Mouse (Mus musculus) intestine, embryonic 14.5 days (tissue): ENCODE measurements at regions not wholly inside any gene's neighbourhood (a gene's known extent, or its start where the extent isn't known, plus 50 kb on each side); places are given as distances from the start of the nearest gene placed in this dataset.

Experiments used
- ATAC-seq: fragments of 200-750 bp; cut with Nextera tagmentation; replicated peaks from 2 replicates; pipeline ENCODE4 v1.8.0; 2017; ENCODE audit warnings: low read depth, moderate number of reproducible peaks, moderate TSS enrichment, moderate library complexity; ENCODE audit not compliant: low FRiP score, low TSS enrichment
- DNase-seq: peaks from one replicate; pipeline ENCODE4 v3.0.0-alpha.2; 2018; ENCODE audit warnings: low spot score
- H3K27ac ChIP-seq: fragments of 300-500 bp; sonication (generic); 2 replicates; pipeline ENCODE4 v1.5.1; 2014; ENCODE audit warnings: low read depth, mild to moderate bottlenecking, control low read depth
- H3K27me3 ChIP-seq: fragments of 300-500 bp; sonication (generic); replicated peaks from 2 replicates; pipeline ENCODE4 v1.6.1; 2014; ENCODE audit warnings: low read length, control low read depth; ENCODE audit not compliant: control insufficient read depth, insufficient read depth
- H3K36me3 ChIP-seq: fragments of 300-500 bp; sonication (generic); 2 replicates; pipeline ENCODE4 v1.6.1; 2014; ENCODE audit warnings: low read length, control low read depth; ENCODE audit not compliant: control insufficient read depth, insufficient read depth
- H3K4me1 ChIP-seq: fragments of 300-500 bp; sonication (generic); replicated peaks from 2 replicates; pipeline ENCODE4 v1.6.1; 2014; ENCODE audit warnings: low read length, control low read depth, mixed read lengths; ENCODE audit not compliant: control insufficient read depth, insufficient read depth
- H3K4me2 ChIP-seq: fragments of 300-500 bp; sonication (generic); 2 replicates; pipeline ENCODE4 v1.6.1; 2014; ENCODE audit warnings: low read length
- H3K4me3 ChIP-seq: fragments of 300-500 bp; sonication (generic); 2 replicates; pipeline ENCODE4 v1.5.1; 2014; ENCODE audit warnings: low read depth, low read length, control low read depth, mixed read lengths
- H3K9ac ChIP-seq: fragments of 300-500 bp; sonication (generic); 2 replicates; pipeline ENCODE4 v1.6.1; 2014; ENCODE audit warnings: mild to moderate bottlenecking, low read length
- H3K9me3 ChIP-seq: fragments of 300-500 bp; sonication (generic); 2 replicates; pipeline ENCODE4 v1.6.1; 2016; ENCODE audit warnings: low read length, control low read depth; ENCODE audit not compliant: control insufficient read depth
- WGBS: fragments of 180-500 bp; shearing (Covaris S2); extraction: QIAGEN DNeasy Blood & Tissue Kit; methylation state at CpG from one replicate; pipeline ENCODE4 v1.1.7; 2014; 5-methylcytosine and 5-hydroxymethylcytosine counted together

GRCm38 (mm10) chr8:107727276-107727675 is 139.0 kb upstream of the Psmd7 start:
- ATAC-seq (no peak), DNase-seq (no peak)
- Histone ChIP-seq H3K36me3 (no peaks in the 10 kb centered on the region), H3K9ac (no peak overlapping the region), H3K4me2 (no peak overlapping the region), H3K9me3 (no peaks in the 10 kb centered on the region), H3K27me3 (no peaks in the 10 kb centered on the region), H3K4me1 (no peaks in the 10 kb centered on the region), H3K27ac (no peak overlapping the region), H3K4me3 (no peak overlapping the region)
- 94% methylated on average over 6 of the region's 6 CpGs for WGBS

- no peak overlapping the region for H3K4me2 ChIP-seq
- no peak overlapping the region for H3K9ac ChIP-seq
- H3K4me3 ChIP-seq: no peak overlapping the region
- no peak for DNase-seq
- H3K27me3 ChIP-seq: no peaks in the 10 kb centered on the region
- no peaks in the 10 kb centered on the region; the same call in 1 of the 2 replicates for H3K9me3 ChIP-seq
- H3K27ac ChIP-seq: no peak overlapping the region
- 77% methylated on average over 9 of the region's 9 CpGs for WGBS
- no peaks in the 10 kb centered on the region for H3K36me3 ChIP-seq
- H3K4me1 ChIP-seq: no peaks in the 10 kb centered on the region
- no peak for ATAC-seq
Observed at GRCm38 (mm10) chr8:107739091-107739490, 150.8 kb upstream of the Psmd7 start.

- H3K27me3 ChIP-seq: no peaks in the 10 kb centered on the region
- ATAC-seq (no peak), DNase-seq (no peak)
- no peak overlapping the region for H3K4me3 ChIP-seq
- no peak overlapping the region for H3K27ac ChIP-seq
- H3K9ac ChIP-seq: no peak overlapping the region
- WGBS: 66% methylated on average over 7 of the region's 7 CpGs
- H3K36me3 ChIP-seq: no peaks in the 10 kb centered on the region
- no peaks in the 10 kb centered on the region for H3K4me1 ChIP-seq
- no peaks in the 10 kb centered on the region for H3K9me3 ChIP-seq
- H3K4me2 ChIP-seq: no peak overlapping the region
Observed at GRCm38 (mm10) chr8:107757083-107757482, 168.8 kb upstream of the Psmd7 start.

- Histone ChIP-seq H3K4me1 (no peaks in the 10 kb centered on the region), H3K9me3 (no peaks in the 10 kb centered on the region), H3K36me3 (no peaks in the 10 kb centered on the region), H3K27ac (no peak overlapping the region), H3K27me3 (no peaks in the 10 kb centered on the region), H3K4me3 (no peak overlapping the region), H3K9ac (no peak overlapping the region), H3K4me2 (no peak overlapping the region)
- ATAC-seq: no peak
- 83% methylated on average over 1 of the region's 1 CpGs for whole genome bisulfite sequencing
- DNase-seq: no peak
Observed at GRCm38 (mm10) chr8:107758637-107759036, 170.4 kb upstream of the Psmd7 start.

GRCm38 (mm10) chr8:107776906-107777305 is 165.5 kb upstream of the Zfhx3 start:
- ATAC-seq (no peak), DNase-seq (no peak)
- no peak overlapping the region for H3K27ac ChIP-seq
- H3K9ac ChIP-seq: no peak overlapping the region
- WGBS: 16% methylated on average over 5 of the region's 5 CpGs
- H3K4me3 ChIP-seq: no peak overlapping the region
- no peaks in the 10 kb centered on the region for H3K36me3 ChIP-seq
- H3K4me2 ChIP-seq: no peak overlapping the region
- H3K4me1 ChIP-seq: no peaks in the 10 kb centered on the region
- H3K9me3 ChIP-seq: no peaks in the 10 kb centered on the region
- H3K27me3 ChIP-seq: no peaks in the 10 kb centered on the region

GRCm38 (mm10) chr8:107785771-107786170 is 156.7 kb upstream of the Zfhx3 start:
- WGBS: 64% methylated on average over 5 of the region's 5 CpGs
- Histone ChIP-seq H3K27ac (no peak overlapping the region), H3K4me2 (no peak overlapping the region), H3K9ac (no peak overlapping the region), H3K36me3 (no peaks in the 10 kb centered on the region), H3K27me3 (no peaks in the 10 kb centered on the region), H3K4me3 (no peak overlapping the region), H3K4me1 (no peaks in the 10 kb centered on the region), H3K9me3 (no peaks in the 10 kb centered on the region)
- no peak for DNase-seq
- no peak for ATAC-seq

GRCm38 (mm10) chr8:107792286-107792685 is 150.2 kb upstream of the Zfhx3 start:
- Histone ChIP-seq H3K27me3 (no peaks in the 10 kb centered on the region), H3K36me3 (no peaks in the 10 kb centered on the region), H3K4me2 (no peak overlapping the region), H3K4me1 (no peaks in the 10 kb centered on the region), H3K9ac (no peak overlapping the region), H3K27ac (no peak overlapping the region), H3K9me3 (no peaks in the 10 kb centered on the region), H3K4me3 (no peak overlapping the region)
- DNase-seq: no peak
- WGBS: 86% methylated on average over 3 of the region's 3 CpGs
- ATAC-seq: no peak

- ATAC-seq (no peak), DNase-seq (no peak)
- no peaks in the 10 kb centered on the region for H3K9me3 ChIP-seq
- 81% methylated on average over 14 of the region's 14 CpGs for WGBS
- H3K27ac ChIP-seq: no peak overlapping the region
- peaks cover 4% of the 10 kb centered on the region; the same call in 1 of the 2 replicates for H3K4me1 ChIP-seq
- no peak overlapping the region for H3K4me2 ChIP-seq
- H3K36me3 ChIP-seq: no peaks in the 10 kb centered on the region
- H3K27me3 ChIP-seq: no peaks in the 10 kb centered on the region
- H3K9ac ChIP-seq: no peak overlapping the region
- H3K4me3 ChIP-seq: no peak overlapping the region
Observed at GRCm38 (mm10) chr8:107814931-107815330, 127.5 kb upstream of the Zfhx3 start.

- Histone ChIP-seq H3K36me3 (no peaks in the 10 kb centered on the region), H3K27ac (no peak overlapping the region), H3K4me1 (peaks cover 7% of the 10 kb centered on the region; the same call in 1 of the 2 replicates), H3K9me3 (no peaks in the 10 kb centered on the region), H3K9ac (no peak overlapping the region), H3K27me3 (no peaks in the 10 kb centered on the region), H3K4me2 (no peak overlapping the region), H3K4me3 (no peak overlapping the region)
- 28% methylated on average over 3 of the region's 3 CpGs for WGBS
- no peak for ATAC-seq
- no peak for DNase-seq
Observed at GRCm38 (mm10) chr8:107815775-107816174, 126.7 kb upstream of the Zfhx3 start.
